Mouse (Mus musculus) induced T-regulatory cell, adult 2 months (primary cell): ENCODE data around the gene Afg1l.

ENCODE experiments used
- DNase-seq: peaks from one replicate; pipeline ENCODE4 v3.0.0-alpha.2; 2012; ENCODE audit warnings: low read depth

Afg1l gene

GRCm38 (mm10) chr10:42297954-42298353 lies 180.4 kb downstream of the Afg1l start:
- DNase-seq: peak; percentile 53

GRCm38 (mm10) chr10:42297109-42297508 lies 181.3 kb downstream of the Afg1l start:
- DNase-seq: no peak

- DNase-seq: no peak
Observed at GRCm38 (mm10) chr10:42296559-42296958, 181.8 kb downstream of the Afg1l start.

- peak; percentile 74 for DNase-seq
Observed at GRCm38 (mm10) chr10:42295028-42295427, 183.3 kb downstream of the Afg1l start.

GRCm38 (mm10) chr10:42294392-42294791 lies 184.0 kb downstream of the Afg1l start:
- DNase-seq: no peak

GRCm38 (mm10) chr10:42293877-42294276 lies 184.5 kb downstream of the Afg1l start:
- no peak for DNase-seq

GRCm38 (mm10) chr10:42291360-42291759 lies 187.0 kb downstream of the Afg1l start:
- peak; percentile 79 for DNase-seq

GRCm38 (mm10) chr10:42287666-42288065 lies 190.7 kb downstream of the Afg1l start:
- DNase-seq: no peak

GRCm38 (mm10) chr10:42278307-42278850 lies 200.0 kb downstream of the Afg1l start:
- no peak for DNase-seq

GRCm38 (mm10) chr10:42277476-42278306 lies 200.7 kb downstream of the Afg1l start:
- DNase-seq: peak; percentile 99

GRCm38 (mm10) chr10:42276507-42277345 lies 201.6 kb downstream of the Afg1l start, which contains the start of gene Foxo3:
Gene Foxo3, minus strand, starts transcription at chr10:42276755.
- peak; percentile 95 for DNase-seq

GRCm38 (mm10) chr10:42275871-42276501 lies 202.4 kb downstream of the Afg1l start:
- no peak for DNase-seq

- DNase-seq: peak; percentile 80
Observed at GRCm38 (mm10) chr10:42275401-42275870, 202.9 kb downstream of the Afg1l start.

- DNase-seq: peak; percentile 53
Observed at GRCm38 (mm10) chr10:42274712-42275400, 203.5 kb downstream of the Afg1l start.

- DNase-seq: peak; percentile 71
Observed at GRCm38 (mm10) chr10:42273760-42274691, 204.3 kb downstream of the Afg1l start.

- no peak for DNase-seq
Observed at GRCm38 (mm10) chr10:42273403-42273759, 205.0 kb downstream of the Afg1l start.

- no peak for DNase-seq
Observed at GRCm38 (mm10) chr10:42271454-42272230, 206.7 kb downstream of the Afg1l start.

GRCm38 (mm10) chr10:42270277-42271083 lies 207.9 kb downstream of the Afg1l start:
- peak; percentile 65 for DNase-seq
